In genomic region chr6:48867158-48867557, GRCm38 (mm10) we compare ENCODE assay signal across 20 mouse cellular contexts. TPM values are rescaled to one million over a fixed set of nuclear protein-coding genes. Genes with fewer than 3 reads are reported as not detected.
DNase-seq lines count a peak whose midpoint lies in the region; ATAC-seq and TF ChIP-seq lines count a peak whose summit lies in the region.
"Had no signal": no experiment of that assay in that cellular context is flagged by ENCODE, and none has a peak within 500 bp of the region (broad histone marks: within the 10 kb centered on the region; RNA-seq: fewer than 3 reads in every experiment).

No protein-coding gene starts in this region.

- H3K27me3 ChIP-seq in heart, embryonic 10.5 days (ENCODE audit: insufficient read depth, poor library complexity, severe bottlenecking), result no peaks in the 10 kb centered on the region
- H3K27me3 ChIP-seq in kidney, embryonic 14.5 days (ENCODE audit: control insufficient read depth, insufficient read depth, low read length), result no peaks in the 10 kb centered on the region
- H3K27me3 ChIP-seq in kidney, embryonic 16.5 days (ENCODE audit: insufficient read depth, low read length), result no peaks in the 10 kb centered on the region
- H3K27me3 ChIP-seq in midbrain, embryonic 15.5 days (replicated peaks), result no peaks in the 10 kb centered on the region
- no peaks in the 10 kb centered on the region for H3K27me3 ChIP-seq in lung, postnatal 0 days (replicated peaks; ENCODE audit: insufficient read depth, low read length)
- H3K27me3 ChIP-seq: heart, embryonic 12.5 days had no signal

- no peak overlapping the region for H3K27ac ChIP-seq in heart, embryonic 10.5 days
- H3K27ac ChIP-seq in kidney, embryonic 14.5 days (ENCODE audit: low read depth, low read length), result peak overlapping the region; percentile 62; the same call in 1 of the 2 replicates
- peak overlapping the region; percentile 84 for H3K27ac ChIP-seq in kidney, embryonic 16.5 days (ENCODE audit: low read length)
- H3K27ac ChIP-seq in midbrain, embryonic 15.5 days, result peak overlapping the region; percentile 22; the same call in 1 of the 2 replicates
- no peak overlapping the region for H3K27ac ChIP-seq in lung, postnatal 0 days (ENCODE audit: low read length)
- H3K27ac ChIP-seq: limb, embryonic 10.5 days; stomach, postnatal 0 days had no signal

- no peak overlapping the region for H3K4me3 ChIP-seq in heart, embryonic 10.5 days
- H3K4me3 ChIP-seq in kidney, embryonic 14.5 days (ENCODE audit: low read length), result no peak overlapping the region
- H3K4me3 ChIP-seq in kidney, embryonic 16.5 days (ENCODE audit: low read length), result no peak overlapping the region
- no peak overlapping the region for H3K4me3 ChIP-seq in midbrain, embryonic 15.5 days
- no peak overlapping the region for H3K4me3 ChIP-seq in lung, postnatal 0 days (ENCODE audit: low read depth, low read length)
- H3K4me3 ChIP-seq: heart, embryonic 12.5 days; limb, embryonic 10.5 days had no signal

- no peak for TF ChIP-seq CTCF in lung, postnatal 0 days (IDR thresholded peaks at IDR 0.05)

- 56% methylated on average over 4 of the region's 4 CpGs for WGBS in heart, embryonic 10.5 days
- WGBS in kidney, embryonic 14.5 days, result 72% methylated on average over 4 of the region's 4 CpGs
- 67% methylated on average over 4 of the region's 4 CpGs for WGBS in kidney, embryonic 16.5 days
- 15% methylated on average over 4 of the region's 4 CpGs for WGBS in midbrain, embryonic 15.5 days
- whole genome bisulfite sequencing in lung, postnatal 0 days, result 66% methylated on average over 4 of the region's 4 CpGs

- no peak for TF ChIP-seq EP300 in lung, postnatal 0 days (IDR thresholded peaks at IDR 0.05)

- H3K4me2 ChIP-seq in kidney, embryonic 14.5 days (replicated peaks; ENCODE audit: low read depth, low read length), result no peak overlapping the region
- no peak overlapping the region for H3K4me2 ChIP-seq in kidney, embryonic 16.5 days (replicated peaks; ENCODE audit: low read depth, low read length)
- no peak overlapping the region for H3K4me2 ChIP-seq in midbrain, embryonic 15.5 days
- no peak overlapping the region for H3K4me2 ChIP-seq in lung, postnatal 0 days (replicated peaks; ENCODE audit: low read depth, low read length)
- H3K4me2 ChIP-seq: heart, embryonic 12.5 days; liver, embryonic 11.5 days had no signal

- H3K9ac ChIP-seq in kidney, embryonic 14.5 days (ENCODE audit: low read depth, low read length), result no peak overlapping the region
- peak overlapping the region; percentile 27; the same call in 1 of the 2 replicates for H3K9ac ChIP-seq in kidney, embryonic 16.5 days (replicated peaks; ENCODE audit: low read length)
- H3K9ac ChIP-seq in midbrain, embryonic 15.5 days, result no peak overlapping the region
- H3K9ac ChIP-seq in lung, postnatal 0 days (replicated peaks; ENCODE audit: low read depth), result no peak overlapping the region
- H3K9ac ChIP-seq: heart, embryonic 12.5 days had no signal

- H3K4me1 ChIP-seq in heart, embryonic 10.5 days, result 0 out of 2 replicates have a peak, but pooled peaks cover 1% of the 10 kb centered on the region
- no peaks in the 10 kb centered on the region; the same call in 1 of the 2 replicates for H3K4me1 ChIP-seq in kidney, embryonic 14.5 days (ENCODE audit: control insufficient read depth, insufficient read depth, low read length)
- H3K4me1 ChIP-seq in kidney, embryonic 16.5 days (ENCODE audit: insufficient read depth, low read length), result peaks cover 13% of the 10 kb centered on the region; the same call in 1 of the 2 replicates
- peaks cover 17% of the 10 kb centered on the region for H3K4me1 ChIP-seq in midbrain, embryonic 15.5 days
- no peaks in the 10 kb centered on the region for H3K4me1 ChIP-seq in lung, postnatal 0 days (ENCODE audit: insufficient read depth, low read depth, low read length)
- H3K4me1 ChIP-seq: heart, embryonic 12.5 days had no signal

- ATAC-seq in kidney, embryonic 14.5 days (ENCODE audit: low FRiP score, low TSS enrichment), result no peak
- no peak for ATAC-seq in kidney, embryonic 16.5 days (ENCODE audit: low FRiP score, low TSS enrichment)
- ATAC-seq in midbrain, embryonic 15.5 days (replicated peaks), result peak; percentile 48
- no peak for ATAC-seq in lung, postnatal 0 days

- peak; percentile 71 for DNase-seq in heart, embryonic 10.5 days (ENCODE audit: low spot score)
- DNase-seq in heart, adult 9 months (ENCODE audit: low spot score in 2 of 2), result no peak
- no peak for DNase-seq in kidney, postnatal 14 days
- DNase-seq in urinary bladder, postnatal 4 days (ENCODE audit: low spot score in 2 of 2), result no peak
- DNase-seq in lung, postnatal 0 days (ENCODE audit: low spot score), result no peak
- DNase-seq: adrenal gland, postnatal 14 days; cerebellum, adult 8-10 months; gastrocnemius, postnatal 14 days; lung, adult 2 months; lung, postnatal 4 days; right cerebral cortex, postnatal 25 days; thymus, postnatal 25 days had no signal

- no peaks in the 10 kb centered on the region for H3K36me3 ChIP-seq in heart, embryonic 10.5 days
- H3K36me3 ChIP-seq in kidney, embryonic 14.5 days (ENCODE audit: control insufficient read depth, insufficient read depth, low read length), result no peaks in the 10 kb centered on the region
- no peaks in the 10 kb centered on the region for H3K36me3 ChIP-seq in kidney, embryonic 16.5 days (ENCODE audit: insufficient read depth, low read length)
- H3K36me3 ChIP-seq in midbrain, embryonic 15.5 days (replicated peaks), result no peaks in the 10 kb centered on the region
- H3K36me3 ChIP-seq in lung, postnatal 0 days (ENCODE audit: insufficient read depth, low read length), result no peaks in the 10 kb centered on the region
- H3K36me3 ChIP-seq: heart, embryonic 12.5 days; limb, embryonic 10.5 days had no signal

- H3K9me3 ChIP-seq in heart, embryonic 10.5 days, result no peaks in the 10 kb centered on the region
- H3K9me3 ChIP-seq in kidney, embryonic 14.5 days (ENCODE audit: control insufficient read depth, low read length), result no peaks in the 10 kb centered on the region
- no peaks in the 10 kb centered on the region for H3K9me3 ChIP-seq in kidney, embryonic 16.5 days (ENCODE audit: low read length)
- H3K9me3 ChIP-seq in midbrain, embryonic 15.5 days, result no peaks in the 10 kb centered on the region
- no peaks in the 10 kb centered on the region for H3K9me3 ChIP-seq in lung, postnatal 0 days (ENCODE audit: low read length)
- H3K9me3 ChIP-seq: heart, embryonic 12.5 days; limb, embryonic 10.5 days had no signal

RNA-seq across cellular contexts. Expression of gene Aoc1, which starts 5.5 kb away (rescaled TPM):
- not detected in 2 replicates for polyA plus RNA-seq in heart, embryonic 10.5 days (2016; fragmentation: Nextera tagmentation; extraction: Ambion mirVana)
- polyA plus RNA-seq in kidney, embryonic 14.5 days (2014; fragmentation: Nextera tagmentation; extraction: Ambion mirVana), result 0.99 and 1.4 TPM in 2 replicates
- polyA plus RNA-seq in kidney, embryonic 16.5 days (2015; fragmentation: Nextera tagmentation; extraction: Ambion mirVana), result 4.7 and 6.0 TPM in 2 replicates
- not detected in 2 replicates for polyA plus RNA-seq in midbrain, embryonic 15.5 days (2015; fragmentation: Nextera tagmentation; extraction: Ambion mirVana)
- 4.4 and 4.9 TPM in 2 replicates for polyA plus RNA-seq in lung, postnatal 0 days (2015; fragmentation: Nextera tagmentation; extraction: Ambion mirVana)
- polyA plus RNA-seq: heart, embryonic 12.5 days; limb, embryonic 10.5 days; liver, embryonic 11.5 days; neural tube, embryonic 14.5 days; stomach, postnatal 0 days had no signal

RNA-seq across cellular contexts. Expression of gene Tmem176b, which starts 25.9 kb away (rescaled TPM):
- polyA plus RNA-seq in heart, embryonic 10.5 days (2016; fragmentation: Nextera tagmentation; extraction: Ambion mirVana), result 150 and 178 TPM in 2 replicates
- 308 and 313 TPM in 2 replicates for polyA plus RNA-seq in kidney, embryonic 14.5 days (2014; fragmentation: Nextera tagmentation; extraction: Ambion mirVana)
- polyA plus RNA-seq in kidney, embryonic 16.5 days (2015; fragmentation: Nextera tagmentation; extraction: Ambion mirVana), result 479 and 496 TPM in 2 replicates
- 110 and 122 TPM in 2 replicates for polyA plus RNA-seq in midbrain, embryonic 15.5 days (2015; fragmentation: Nextera tagmentation; extraction: Ambion mirVana)
- 798 and 806 TPM in 2 replicates for polyA plus RNA-seq in lung, postnatal 0 days (2015; fragmentation: Nextera tagmentation; extraction: Ambion mirVana)

RNA-seq across cellular contexts. Expression of gene Tmem176a, which starts 26.4 kb away (rescaled TPM):
- polyA plus RNA-seq in heart, embryonic 10.5 days (2016; fragmentation: Nextera tagmentation; extraction: Ambion mirVana), result 65.3 and 84.3 TPM in 2 replicates
- polyA plus RNA-seq in kidney, embryonic 14.5 days (2014; fragmentation: Nextera tagmentation; extraction: Ambion mirVana), result 123 and 135 TPM in 2 replicates
- polyA plus RNA-seq in kidney, embryonic 16.5 days (2015; fragmentation: Nextera tagmentation; extraction: Ambion mirVana), result 194 and 227 TPM in 2 replicates
- 15.0 and 16.1 TPM in 2 replicates for polyA plus RNA-seq in midbrain, embryonic 15.5 days (2015; fragmentation: Nextera tagmentation; extraction: Ambion mirVana)
- 485 and 539 TPM in 2 replicates for polyA plus RNA-seq in lung, postnatal 0 days (2015; fragmentation: Nextera tagmentation; extraction: Ambion mirVana)

Comparison
In these comparisons a context has a peak if more than half of its experiments do, and no peak if none do; other contexts are left out.
1. H3K27ac ChIP-seq: peak in kidney, embryonic 14.5 days (single experiment), kidney, embryonic 16.5 days (single experiment) and midbrain, embryonic 15.5 days (single experiment); none in heart, embryonic 10.5 days (single experiment) and lung, postnatal 0 days (single experiment).